Mouse (Mus musculus): ENCODE measurements at regions not wholly inside any gene's neighbourhood (a gene's known extent, or its start where the extent isn't known, plus 50 kb on each side); places are given as distances from the start of the nearest gene placed in this dataset.

- TF ChIP-seq POLR2A (IDR thresholded peaks at IDR 0.05; ENCODE audit: control insufficient read depth, low read depth, low read length) (no peak), CTCF (IDR thresholded peaks at IDR 0.05; ENCODE audit: control insufficient read depth, insufficient read depth, insufficient replicate concordance, low read depth, low read length) (no peak)
Measured at GRCm38 (mm10) chr17:66263405-66263804, 140.1 kb downstream of the Ddx11 start.

Data from testis, adult 2 months (tissue).